Mouse (Mus musculus) bone marrow, adult 2 months (tissue): ENCODE data around the gene Ncapd2. TPM values are rescaled to one million over a fixed set of nuclear protein-coding genes. Genes with fewer than 3 reads are reported as not detected.
A peak's percentile ranks its signal among the peaks of the same experiment; 100 is the strongest.

Experiments
- H3K27ac ChIP-seq: fragments of 200-500 bp; 2 replicates; pipeline ENCODE4 v1.5.1; 2012; ENCODE audit warnings: low read depth, mild to moderate bottlenecking, control low read depth, inconsistent platforms, low read length; ENCODE audit not compliant: control insufficient read depth, poor library complexity, insufficient read depth
- H3K4me1 ChIP-seq: fragments of 200-500 bp; 2 replicates; pipeline ENCODE4 v1.6.1; 2011; ENCODE audit warnings: low read length; ENCODE audit not compliant: control insufficient read depth, insufficient read depth
- H3K4me3 ChIP-seq: fragments of 200-500 bp; replicated peaks from 2 replicates; pipeline ENCODE3; 2011; ENCODE audit warnings: mild to moderate bottlenecking, low read depth, low read length, control low read depth; ENCODE audit not compliant: control insufficient read depth
- CTCF ChIP-seq: fragments of 200-500 bp; IDR thresholded peaks from 2 replicates; pipeline ENCODE4 v1.5.1; 2011; ENCODE audit warnings: low read length, control low read depth; ENCODE audit not compliant: control insufficient read depth, insufficient read depth
- POLR2A ChIP-seq: fragments of 200-500 bp; IDR thresholded peaks from 2 replicates; pipeline ENCODE4 v1.6.1; 2011; ENCODE audit warnings: low read depth, mild to moderate bottlenecking, control low read depth, low read length, borderline replicate concordance; ENCODE audit not compliant: control insufficient read depth
- WGBS: fragments of 180-500 bp; shearing (Covaris S2); methylation state at CpG from one replicate; pipeline ENCODE4 v1.1.7; 2018; 5-methylcytosine and 5-hydroxymethylcytosine counted together
- polyA plus RNA-seq: library from polyadenylated mRNA; stranded (reverse); fragments of >200 nt; gene quantifications from 2 replicates; pipeline ENCODE4 v1.2.4, GENCODE M21; 2011; ENCODE audit warnings: low replicate concordance; ENCODE audit not compliant: missing spikeins, insufficient read depth, insufficient read length

Gene Ncapd2
- polyA plus RNA-seq, 1 experiment = 361 TPM

GRCm38 (mm10) chr6:125131302-125132156 is 60.0 kb downstream of the Ncapd2 start, which contains the start of gene Nop2:
Gene Nop2, plus strand, starts transcription at chr6:125131909.
- TF ChIP-seq CTCF (no peak), POLR2A (peak; percentile 83; the same call in 1 of the 2 replicates)
- H3K27ac ChIP-seq = peak within 1 kb of the TSS; percentile 82
- no peaks in the 10 kb centered on the region for H3K4me1 ChIP-seq
- H3K4me3 ChIP-seq = peak within 1 kb of the TSS; percentile 93
- WGBS = under 1% methylated on average over 66 of the region's 66 CpGs

- Histone ChIP-seq H3K4me3 (no peak overlapping the region), H3K4me1 (no peaks in the 10 kb centered on the region), H3K27ac (0 out of 2 replicates have a peak overlapping the region, but pooled peaks have one; percentile 4)
- WGBS = 82% methylated on average over 20 of the region's 20 CpGs
- TF ChIP-seq POLR2A (no peak), CTCF (no peak)
These were observed 61.6 kb downstream of the Ncapd2 start for GRCm38 (mm10) chr6:125129710-125130402.

- Histone ChIP-seq H3K4me3 (no peak overlapping the region), H3K4me1 (no peaks in the 10 kb centered on the region), H3K27ac (no peak overlapping the region)
- no peak for TF ChIP-seq CTCF
- TF ChIP-seq POLR2A = no peak
- 93% methylated on average over 12 of the region's 12 CpGs for WGBS
These were observed 62.8 kb downstream of the Ncapd2 start for GRCm38 (mm10) chr6:125128724-125129123.

GRCm38 (mm10) chr6:125119387-125119786 is 72.1 kb downstream of the Ncapd2 start:
- TF ChIP-seq CTCF (no peak), POLR2A (no peak)
- 90% methylated on average over 8 of the region's 8 CpGs for WGBS
- no peaks in the 10 kb centered on the region; the same call in 1 of the 2 replicates for H3K4me1 ChIP-seq
- no peak overlapping the region for H3K27ac ChIP-seq
- H3K4me3 ChIP-seq = no peak overlapping the region

Other genes starting within 250 kb of the Ncapd2 start
- gene Cops7a, start 226.2 kb downstream of the Ncapd2 start, polyA plus RNA-seq = 18.1 and 33.0 TPM in 2 replicates
- 3.4 TPM in 1 of 2 replicates, not detected in the other for gene Pianp, start 195.0 kb downstream of the Ncapd2 start, polyA plus RNA-seq
- 26.2 and 46.0 TPM in 2 replicates for gene Zfp384, start 182.6 kb downstream of the Ncapd2 start, polyA plus RNA-seq
- 19.6 and 42.0 TPM in 2 replicates for gene Ing4, start 151.9 kb downstream of the Ncapd2 start, polyA plus RNA-seq
- gene Acrbp, start 142.0 kb downstream of the Ncapd2 start, polyA plus RNA-seq = 24.3 and 45.9 TPM in 2 replicates
- gene Lpar5, start 123.8 kb downstream of the Ncapd2 start, polyA plus RNA-seq = not detected in 2 replicates
- 66.8 and 106 TPM in 2 replicates for gene Chd4, start 95.7 kb downstream of the Ncapd2 start, polyA plus RNA-seq
- 12.5 and 25.7 TPM in 2 replicates for gene Nop2, start 59.8 kb downstream of the Ncapd2 start, polyA plus RNA-seq
- 21.0 and 39.0 TPM in 2 replicates for gene Iffo1, start 46.5 kb downstream of the Ncapd2 start, polyA plus RNA-seq
- gene Gapdh, start 25.2 kb downstream of the Ncapd2 start, polyA plus RNA-seq = 40.4 and 98.2 TPM in 2 replicates
- gene Mrpl51, start 100 bp upstream of the Ncapd2 start, polyA plus RNA-seq = 153 and 193 TPM in 2 replicates
- gene Vamp1, start 23.9 kb upstream of the Ncapd2 start, polyA plus RNA-seq = 11.3 and 32.6 TPM in 2 replicates
- 4.1 and 6.2 TPM in 2 replicates for gene Tapbpl, start 40.2 kb upstream of the Ncapd2 start, polyA plus RNA-seq
- 7.0 and 10.7 TPM in 2 replicates for gene Cd27, start 45.3 kb upstream of the Ncapd2 start, polyA plus RNA-seq
- gene Tuba3a, start 94.3 kb upstream of the Ncapd2 start, polyA plus RNA-seq = not detected in 2 replicates
- gene Ltbr, start 122.2 kb upstream of the Ncapd2 start, polyA plus RNA-seq = 12.4 and 23.2 TPM in 2 replicates
- 1.7 and 5.6 TPM in 2 replicates for gene Scnn1a, start 129.0 kb upstream of the Ncapd2 start, polyA plus RNA-seq
- gene Tnfrsf1a, start 157.7 kb upstream of the Ncapd2 start, polyA plus RNA-seq = 18.4 and 63.5 TPM in 2 replicates
- 0.45 TPM in 1 of 2 replicates, not detected in the other for gene Plekhg6, start 189.1 kb upstream of the Ncapd2 start, polyA plus RNA-seq